Mouse (Mus musculus) lung, embryonic 16.5 days (tissue): ENCODE data around the gene Adrm1. TPM values are rescaled to one million over a fixed set of nuclear protein-coding genes. Genes with fewer than 3 reads are reported as not detected.

Experiments used
- ATAC-seq: fragments of 200-750 bp; cut with Nextera tagmentation; 2 replicates; pipeline ENCODE4 v1.8.0; 2017; ENCODE audit warnings: low read depth, mild to moderate bottlenecking, moderate library complexity
- H3K27ac ChIP-seq: fragments of 300-500 bp; sonication (generic); 2 replicates; pipeline ENCODE4 v1.5.1; 2014; ENCODE audit warnings: mild to moderate bottlenecking, control low read depth, low read length
- H3K27me3 ChIP-seq: fragments of 300-500 bp; sonication (generic); 2 replicates; pipeline ENCODE4 v1.6.1; 2014; ENCODE audit warnings: low read depth, low read length, mixed read lengths; ENCODE audit not compliant: control insufficient read depth, insufficient read depth
- H3K36me3 ChIP-seq: fragments of 300-500 bp; sonication (generic); 2 replicates; pipeline ENCODE4 v1.6.1; 2014; ENCODE audit warnings: low read length; ENCODE audit not compliant: control insufficient read depth, insufficient read depth
- H3K4me1 ChIP-seq: fragments of 300-500 bp; sonication (generic); replicated peaks from 2 replicates; pipeline ENCODE4 v1.6.1; 2014; ENCODE audit warnings: low read length, mixed read lengths; ENCODE audit not compliant: control insufficient read depth, insufficient read depth
- H3K4me2 ChIP-seq: fragments of 300-500 bp; sonication (generic); 2 replicates; pipeline ENCODE4 v1.6.1; 2014; ENCODE audit warnings: low read depth, low read length, control low read depth
- H3K4me3 ChIP-seq: fragments of 300-500 bp; sonication (generic); 2 replicates; pipeline ENCODE4 v1.5.1; 2014; ENCODE audit warnings: mild to moderate bottlenecking, low read length, control low read depth
- H3K9ac ChIP-seq: fragments of 300-500 bp; sonication (generic); 2 replicates; pipeline ENCODE4 v1.6.1; 2014; ENCODE audit warnings: low read length, control low read depth
- H3K9me3 ChIP-seq: fragments of 300-500 bp; sonication (generic); 2 replicates; pipeline ENCODE4 v1.6.1; 2016; ENCODE audit warnings: low read length; ENCODE audit not compliant: control insufficient read depth
- WGBS: fragments of 180-500 bp; shearing (Covaris S2); extraction: QIAGEN DNeasy Blood & Tissue Kit; methylation state at CpG from one replicate; pipeline ENCODE4 v1.1.7; 2014; 5-methylcytosine and 5-hydroxymethylcytosine counted together
- polyA plus RNA-seq: library from polyadenylated mRNA; unstranded; fragments of >200 nt; fragmentation: Nextera tagmentation; extraction: Ambion mirVana; gene quantifications from 2 replicates; pipeline ENCODE4 v1.2.1, GENCODE M21; 2015

The Adrm1 gene
- polyA plus RNA-seq, 1 experiment from 2014 or later, result 173 TPM

DNA sequence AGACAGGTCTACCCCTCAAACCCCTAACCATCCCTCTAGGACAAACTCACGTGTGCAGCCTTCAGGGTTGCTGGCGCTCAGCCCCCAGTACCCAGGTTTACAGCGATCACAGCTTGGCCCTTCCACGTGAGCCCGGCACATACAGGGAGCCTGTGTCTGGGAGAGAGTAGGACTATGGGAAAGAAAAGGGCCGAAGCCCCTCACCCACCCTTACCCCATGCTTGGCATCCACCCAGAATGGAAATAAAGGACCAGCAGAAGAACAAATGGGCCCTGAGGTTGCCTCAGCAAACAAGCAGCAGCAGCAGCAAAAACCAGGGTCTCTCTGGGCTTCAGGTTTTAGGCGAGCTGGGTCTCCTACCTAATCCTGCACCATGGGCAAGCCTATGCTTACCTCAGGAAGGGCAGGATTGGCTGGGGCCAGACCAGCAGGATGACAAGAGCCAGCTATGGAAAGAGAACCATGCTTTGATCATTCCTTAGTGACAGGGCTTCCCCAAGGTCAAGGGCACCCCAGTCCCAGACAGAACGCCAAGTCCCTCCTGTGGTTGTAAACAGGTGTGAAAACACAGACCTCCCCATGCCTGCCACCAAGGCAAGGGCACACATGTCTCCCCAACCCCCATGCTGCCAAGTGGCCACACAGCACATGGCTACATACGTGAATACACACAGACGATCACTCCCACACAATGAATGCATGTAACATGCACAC, 26.2 kb downstream of the Adrm1 start:
- Histone ChIP-seq H3K9me3 (no peaks in the 10 kb centered on the region), H3K4me3 (no peak overlapping the region), H3K36me3 (peaks cover 50% of the 10 kb centered on the region), H3K27me3 (no peaks in the 10 kb centered on the region), H3K4me1 (peaks cover 19% of the 10 kb centered on the region), H3K27ac (no peak overlapping the region), H3K9ac (no peak overlapping the region), H3K4me2 (no peak overlapping the region)
- no peak for ATAC-seq
- 83% methylated on average over 10 of the region's 10 CpGs for WGBS

DNA sequence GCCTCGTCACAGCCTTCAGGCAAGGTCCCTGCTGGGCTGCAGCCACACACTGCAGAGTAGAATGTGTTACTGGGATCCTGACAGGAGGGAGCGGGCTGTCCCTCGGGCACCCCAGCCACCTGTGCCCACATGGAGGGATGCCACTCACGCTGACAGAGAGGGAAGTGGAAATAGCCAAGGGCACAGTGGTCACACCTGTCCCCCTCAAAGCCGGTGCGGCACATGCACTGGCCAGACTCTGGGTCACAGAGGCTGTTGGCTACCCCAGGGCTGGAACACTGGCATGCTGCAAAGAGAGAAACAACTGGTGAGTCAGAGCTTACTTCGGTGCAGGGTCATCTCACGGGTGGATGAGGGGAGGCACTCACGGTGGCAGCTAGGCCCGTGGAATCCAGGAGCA, 27.5 kb downstream of the Adrm1 start:
- H3K9ac ChIP-seq, result no peak overlapping the region
- 91% methylated on average over 10 of the region's 10 CpGs for WGBS
- no peak overlapping the region for H3K4me3 ChIP-seq
- H3K27me3 ChIP-seq, result no peaks in the 10 kb centered on the region
- H3K4me1 ChIP-seq, result peaks cover 26% of the 10 kb centered on the region
- no peaks in the 10 kb centered on the region for H3K9me3 ChIP-seq
- no peak for ATAC-seq
- H3K4me2 ChIP-seq, result no peak overlapping the region
- peaks cover 42% of the 10 kb centered on the region for H3K36me3 ChIP-seq
- H3K27ac ChIP-seq, result no peak overlapping the region

DNA sequence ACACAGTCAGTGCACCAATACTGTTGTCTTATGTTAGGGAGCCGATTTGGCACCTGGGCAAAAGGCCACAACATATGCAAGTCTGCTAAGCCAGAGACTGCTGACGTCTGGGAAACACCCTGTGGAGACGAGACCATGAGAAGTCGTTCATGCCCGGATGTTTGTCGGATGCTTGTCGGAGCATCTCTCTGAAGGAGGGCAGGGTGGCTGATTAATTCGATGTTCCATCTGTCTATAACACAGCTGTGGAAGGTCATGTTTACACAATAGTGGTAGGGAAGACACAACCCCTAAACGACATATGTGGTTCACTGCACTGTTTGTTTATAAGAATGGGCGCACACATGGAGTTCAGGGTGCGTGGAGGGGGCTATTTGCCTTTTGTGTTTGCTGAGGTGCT, 29.4 kb downstream of the Adrm1 start:
- Histone ChIP-seq H3K9ac (no peak overlapping the region), H3K27ac (no peak overlapping the region), H3K4me1 (peaks cover 26% of the 10 kb centered on the region), H3K4me3 (no peak overlapping the region), H3K36me3 (peaks cover 43% of the 10 kb centered on the region), H3K27me3 (no peaks in the 10 kb centered on the region), H3K4me2 (no peak overlapping the region), H3K9me3 (no peaks in the 10 kb centered on the region)
- WGBS, result 35% methylated on average over 11 of the region's 11 CpGs
- peak; percentile 6; the same call in 1 of the 2 replicates for ATAC-seq

DNA sequence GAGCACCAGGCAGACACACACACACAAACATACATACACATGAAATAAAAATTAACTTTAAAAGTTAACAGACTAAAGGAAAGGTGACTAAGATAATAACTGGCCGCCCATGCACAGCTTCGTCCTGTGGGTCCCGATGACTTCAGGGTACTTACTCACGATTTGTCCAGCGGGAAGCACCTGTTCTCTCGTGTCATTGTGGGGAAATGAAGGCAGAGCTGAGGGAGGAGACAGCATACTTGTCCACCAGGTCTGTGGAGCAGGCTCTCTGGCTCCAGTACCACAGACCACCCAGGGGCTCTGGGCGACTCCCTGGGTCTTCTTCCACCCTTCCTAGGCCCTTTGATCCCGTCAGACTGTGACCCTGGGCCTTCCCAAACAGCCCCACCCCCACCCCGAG, 30.0 kb downstream of the Adrm1 start:
- H3K36me3 ChIP-seq, result peaks cover 44% of the 10 kb centered on the region
- no peak for ATAC-seq
- H3K4me1 ChIP-seq, result peaks cover 26% of the 10 kb centered on the region
- H3K4me3 ChIP-seq, result no peak overlapping the region
- H3K9ac ChIP-seq, result no peak overlapping the region
- WGBS, result 62% methylated on average over 9 of the region's 9 CpGs
- H3K4me2 ChIP-seq, result no peak overlapping the region
- H3K9me3 ChIP-seq, result no peaks in the 10 kb centered on the region
- no peaks in the 10 kb centered on the region for H3K27me3 ChIP-seq
- H3K27ac ChIP-seq, result no peak overlapping the region

DNA sequence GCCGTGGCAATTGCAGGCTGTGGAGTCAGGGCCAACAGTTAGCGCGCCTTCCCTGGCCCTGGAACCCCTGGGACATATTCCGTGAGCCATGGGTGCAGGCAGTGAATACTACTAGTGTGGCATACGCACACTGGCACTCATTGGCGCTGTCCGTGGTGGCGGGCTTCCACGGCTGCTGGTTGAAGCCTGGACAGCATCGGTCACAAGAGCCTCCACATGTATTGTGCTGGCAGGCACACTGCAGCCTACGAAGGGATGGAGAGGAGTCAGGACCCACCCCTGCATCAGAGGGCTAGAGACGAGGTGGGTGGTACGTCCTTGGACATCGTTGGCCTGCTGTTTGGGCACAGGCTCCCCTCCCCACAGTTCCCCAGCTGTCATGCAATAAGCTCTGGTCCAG, 31.0 kb downstream of the Adrm1 start:
- Histone ChIP-seq H3K4me1 (peaks cover 26% of the 10 kb centered on the region), H3K4me2 (no peak overlapping the region), H3K27me3 (no peaks in the 10 kb centered on the region), H3K36me3 (peaks cover 44% of the 10 kb centered on the region), H3K9me3 (no peaks in the 10 kb centered on the region), H3K9ac (no peak overlapping the region), H3K27ac (no peak overlapping the region), H3K4me3 (no peak overlapping the region)
- peak; percentile 24 for ATAC-seq
- 79% methylated on average over 14 of the region's 14 CpGs for whole genome bisulfite sequencing

DNA sequence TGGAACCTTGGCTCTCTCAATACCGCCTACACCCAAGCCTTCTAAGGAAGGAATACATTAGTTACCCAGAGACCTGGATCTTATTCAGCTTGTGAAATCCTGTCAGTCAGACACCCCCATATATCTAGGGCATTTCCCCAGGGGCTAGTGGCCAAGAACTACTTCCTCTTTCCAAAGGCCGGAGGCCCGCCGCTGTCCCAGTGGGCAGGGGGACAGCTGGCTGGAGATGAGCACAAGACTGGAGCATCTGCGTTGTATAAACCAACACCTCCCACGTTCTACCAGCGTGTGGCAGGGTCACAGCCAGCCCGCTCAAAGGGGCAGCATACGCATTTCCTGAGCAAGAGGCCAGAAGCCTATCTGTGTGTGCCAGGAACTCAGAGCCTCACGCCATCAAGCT, 31.5 kb downstream of the Adrm1 start:
- H3K9me3 ChIP-seq, result no peaks in the 10 kb centered on the region
- peaks cover 26% of the 10 kb centered on the region for H3K4me1 ChIP-seq
- H3K27me3 ChIP-seq, result no peaks in the 10 kb centered on the region
- H3K27ac ChIP-seq, result peak overlapping the region; percentile 86
- H3K4me3 ChIP-seq, result no peak overlapping the region
- H3K4me2 ChIP-seq, result no peak overlapping the region
- peak; percentile 85 for ATAC-seq
- 40% methylated on average over 10 of the region's 10 CpGs for WGBS
- H3K36me3 ChIP-seq, result peaks cover 42% of the 10 kb centered on the region
- no peak overlapping the region for H3K9ac ChIP-seq

DNA sequence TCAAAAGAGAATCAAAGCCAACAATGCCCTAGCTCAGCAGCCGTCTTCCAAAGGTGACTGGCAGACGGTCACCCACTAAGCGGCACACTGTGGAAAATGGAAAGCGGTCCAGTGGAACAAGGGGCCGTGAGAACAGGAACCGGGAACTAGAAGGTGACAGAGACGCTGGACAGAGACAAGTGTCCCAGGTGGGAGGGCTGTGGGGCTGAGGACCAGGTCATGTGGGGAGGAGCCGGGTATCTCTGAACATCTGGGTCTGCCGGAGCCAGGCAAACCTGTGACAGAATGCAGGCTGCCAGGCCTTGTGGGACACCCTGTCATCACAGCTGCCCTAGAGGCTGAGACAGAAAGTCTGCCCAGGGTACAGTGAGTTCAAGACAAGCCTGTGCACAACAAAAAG, 33.2 kb downstream of the Adrm1 start:
- Histone ChIP-seq H3K9me3 (no peaks in the 10 kb centered on the region), H3K4me1 (peaks cover 26% of the 10 kb centered on the region), H3K4me3 (no peak overlapping the region), H3K9ac (no peak overlapping the region), H3K36me3 (peaks cover 30% of the 10 kb centered on the region), H3K27ac (no peak overlapping the region), H3K4me2 (no peak overlapping the region), H3K27me3 (no peaks in the 10 kb centered on the region)
- ATAC-seq, result no peak
- 80% methylated on average over 9 of the region's 9 CpGs for WGBS

DNA sequence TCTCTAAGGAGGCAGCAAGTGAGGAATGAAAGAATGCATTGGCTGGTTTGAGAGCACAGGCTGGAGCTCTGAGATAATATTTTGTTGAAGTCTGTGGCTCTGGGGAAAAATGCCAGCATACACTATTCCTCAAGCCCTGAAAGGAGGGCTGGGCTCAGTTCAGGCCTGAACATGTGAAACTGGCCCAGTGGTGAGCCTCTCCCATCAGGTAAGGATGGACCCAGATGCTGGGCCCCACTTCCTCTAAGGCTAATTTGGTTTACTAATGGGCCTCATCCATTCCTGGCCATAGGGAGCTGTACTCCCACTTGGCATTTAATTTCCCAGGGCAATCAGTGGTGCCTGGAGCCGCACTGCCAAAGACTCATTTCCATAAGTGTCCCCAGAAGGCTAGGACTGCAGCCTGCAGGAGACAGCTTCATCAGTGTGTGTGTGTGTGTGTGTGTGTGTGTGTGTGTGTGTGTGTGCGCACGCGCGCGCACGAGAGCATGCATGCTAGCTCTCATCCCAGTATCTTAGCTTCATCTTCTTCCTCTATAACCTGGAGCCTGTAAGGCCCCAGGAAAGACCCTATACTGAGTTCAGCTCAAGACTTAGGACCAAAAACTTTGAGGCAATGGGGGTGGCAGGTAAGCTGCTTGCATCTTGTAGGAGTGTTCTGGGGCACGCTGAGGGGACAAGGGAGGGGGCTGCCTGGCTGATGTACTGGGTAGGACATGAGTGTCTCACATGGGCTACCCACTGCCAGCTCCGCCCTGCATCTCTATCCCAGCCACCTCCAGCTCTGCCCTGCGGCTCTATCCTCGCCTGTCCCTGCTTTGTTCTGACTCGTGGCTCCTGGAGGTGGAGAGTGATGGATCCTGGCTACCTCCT, 34.0 kb downstream of the Adrm1 start:
- H3K27me3 ChIP-seq, result no peaks in the 10 kb centered on the region
- no peak overlapping the region for H3K4me2 ChIP-seq
- no peak overlapping the region for H3K9ac ChIP-seq
- H3K4me1 ChIP-seq, result peaks cover 25% of the 10 kb centered on the region
- ATAC-seq, result no peak
- H3K9me3 ChIP-seq, result no peaks in the 10 kb centered on the region
- no peak overlapping the region for H3K4me3 ChIP-seq
- 82% methylated on average over 12 of the region's 12 CpGs for WGBS
- no peak overlapping the region for H3K27ac ChIP-seq
- H3K36me3 ChIP-seq, result peaks cover 28% of the 10 kb centered on the region

DNA sequence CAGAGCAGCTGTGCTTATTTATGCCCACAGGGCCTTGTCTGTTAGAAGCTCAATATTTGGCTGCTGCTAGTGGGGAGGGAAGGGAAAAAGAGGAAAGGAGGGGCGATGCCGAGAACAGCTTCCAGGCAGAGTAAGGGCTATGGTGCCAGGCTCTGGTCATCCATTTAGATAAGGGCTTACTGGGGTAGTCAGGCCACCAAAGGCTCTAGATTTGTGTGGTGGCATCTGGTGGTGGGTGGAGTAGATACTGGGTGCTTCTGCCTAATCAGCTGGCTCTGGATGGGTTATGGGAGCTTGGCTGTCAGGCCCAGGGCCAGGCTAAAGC, 34.6 kb downstream of the Adrm1 start:
- Histone ChIP-seq H3K9me3 (no peaks in the 10 kb centered on the region), H3K4me3 (no peak overlapping the region), H3K27me3 (no peaks in the 10 kb centered on the region), H3K4me1 (peaks cover 20% of the 10 kb centered on the region), H3K36me3 (peaks cover 25% of the 10 kb centered on the region), H3K4me2 (no peak overlapping the region), H3K9ac (no peak overlapping the region), H3K27ac (no peak overlapping the region)
- no peak for ATAC-seq
- WGBS, result 74% methylated on average over 2 of the region's 2 CpGs
